ENCODE assay signal across 7 mouse cellular contexts in the genomic region with DNA sequence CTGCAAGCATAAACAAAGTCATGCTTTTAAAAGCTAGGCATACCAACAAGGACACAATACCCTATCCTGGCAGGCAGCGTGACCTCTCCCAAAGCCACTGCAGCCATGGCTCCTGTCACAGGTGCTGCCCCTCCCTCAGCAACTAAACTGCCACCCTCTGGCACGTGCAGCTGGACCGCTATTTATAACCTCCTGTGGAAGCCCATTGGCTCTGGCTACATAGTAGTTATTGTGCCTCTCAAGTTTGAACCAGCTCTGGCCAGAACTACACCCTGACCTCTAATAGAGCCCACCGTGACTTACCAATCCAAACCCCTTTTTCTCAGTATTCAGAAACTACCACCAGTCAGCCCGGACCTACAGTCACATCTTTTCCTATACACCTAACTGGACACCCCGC. TPM values are rescaled to one million over a fixed set of nuclear protein-coding genes. Genes with fewer than 3 reads are reported as not detected.
DNase-seq lines count a peak whose midpoint lies in the region; ATAC-seq and TF ChIP-seq lines count a peak whose summit lies in the region.

No protein-coding gene starts in this region.

- DNase-seq in heart, adult 2 months = peak; percentile 58 to 82
- peak; percentile 83 for DNase-seq in kidney, adult 2 months
- DNase-seq in lung, postnatal 36 days = peak; percentile 11
- DNase-seq in stomach, postnatal 0 days (ENCODE audit: low spot score) = peak; percentile 44
- DNase-seq in right cerebral cortex, postnatal 25 days = no peak

- intact Hi-C loops in heart, adult 2 months (cut with DNase I) = loop anchor here (2.0 to 5.0 kb wide), 2 partner anchors 21 to 54 kb away; a partner anchor contains a TSS

- no peaks in the 10 kb centered on the region for H3K27me3 ChIP-seq in ES-Bruce4 (ENCODE audit: control insufficient read depth, insufficient read depth, low read length, poor library complexity, severe bottlenecking)
- H3K27me3 ChIP-seq in heart, adult 2 months (ENCODE audit: control insufficient read depth, insufficient read depth, low read length) = no peaks in the 10 kb centered on the region
- no peaks in the 10 kb centered on the region for H3K27me3 ChIP-seq in kidney, adult 2 months (replicated peaks; ENCODE audit: control insufficient read depth, insufficient read depth, low read length)
- no peaks in the 10 kb centered on the region for H3K27me3 ChIP-seq in stomach, postnatal 0 days (ENCODE audit: control insufficient read depth, insufficient read depth, low read length)

- peaks cover 8% of the 10 kb centered on the region for H3K36me3 ChIP-seq in ES-Bruce4 (ENCODE audit: control insufficient read depth, insufficient read depth, low read length, poor library complexity, severe bottlenecking)
- H3K36me3 ChIP-seq in heart, adult 2 months (ENCODE audit: control insufficient read depth, insufficient read depth, low read length) = peaks cover 7% of the 10 kb centered on the region
- no peaks in the 10 kb centered on the region for H3K36me3 ChIP-seq in kidney, adult 2 months (ENCODE audit: control insufficient read depth, insufficient read depth, low read length)
- H3K36me3 ChIP-seq in stomach, postnatal 0 days (ENCODE audit: control insufficient read depth, insufficient read depth, low read length) = no peaks in the 10 kb centered on the region

- TF ChIP-seq POLR2A in ES-Bruce4 (IDR thresholded peaks at IDR 0.05; ENCODE audit: insufficient read depth, low read length) = no peak
- TF ChIP-seq POLR2A in heart, adult 2 months (IDR thresholded peaks at IDR 0.05; ENCODE audit: insufficient read depth, low read depth, low read length) = peak; percentile 74
- TF ChIP-seq POLR2A in kidney, adult 2 months (IDR thresholded peaks at IDR 0.05; ENCODE audit: low read depth, low read length) = no peak

- ATAC-seq in stomach, postnatal 0 days (ENCODE audit: low FRiP score, low TSS enrichment) = peak; percentile 21; the same call in 1 of the 2 replicates

- H3K9me3 ChIP-seq in ES-Bruce4 (replicated peaks; ENCODE audit: control insufficient read depth, insufficient read depth, low read length, poor library complexity, severe bottlenecking) = 0 out of 2 replicates have a peak, but pooled peaks cover 3% of the 10 kb centered on the region
- H3K9me3 ChIP-seq in stomach, postnatal 0 days (ENCODE audit: control insufficient read depth, low read length) = no peaks in the 10 kb centered on the region

- H3K4me2 ChIP-seq in stomach, postnatal 0 days (replicated peaks; ENCODE audit: low read depth) = peak overlapping the region; percentile 80

- 12% methylated on average over 6 of the region's 6 CpGs for WGBS in heart, adult 2 months
- 9% methylated on average over 6 of the region's 6 CpGs for WGBS in kidney, adult 2 months
- WGBS in stomach, postnatal 0 days = 6% methylated on average over 6 of the region's 6 CpGs

- H3K79me2 ChIP-seq in heart, adult 2 months (replicated peaks; ENCODE audit: control insufficient read depth, insufficient read depth, low read length) = no peaks in the 10 kb centered on the region

- peaks cover 3% of the 10 kb centered on the region for H3K4me1 ChIP-seq in ES-Bruce4 (ENCODE audit: control insufficient read depth, insufficient read depth, low read length)
- no peaks in the 10 kb centered on the region for H3K4me1 ChIP-seq in brown adipose tissue, adult 24 weeks (ENCODE audit: control insufficient read depth, insufficient read depth, insufficient read length, low read length)
- H3K4me1 ChIP-seq in heart, adult 2 months (ENCODE audit: control insufficient read depth, insufficient read depth, low read length) = peaks cover 1% of the 10 kb centered on the region; the same call in 1 of the 2 replicates
- peaks cover 7% of the 10 kb centered on the region; the same call in 1 of the 2 replicates for H3K4me1 ChIP-seq in kidney, adult 2 months (ENCODE audit: control insufficient read depth, insufficient read depth, low read length)
- no peaks in the 10 kb centered on the region for H3K4me1 ChIP-seq in stomach, postnatal 0 days (replicated peaks; ENCODE audit: control insufficient read depth, insufficient read depth)

- TF ChIP-seq EP300 in ES-Bruce4 (IDR thresholded peaks at IDR 0.05; ENCODE audit: insufficient read depth, low read depth, low read length) = 0 out of 2 replicates have a peak, but pooled peaks have one; percentile 79
- peak; percentile 92 for TF ChIP-seq EP300 in heart, adult 2 months (IDR thresholded peaks at IDR 0.05; ENCODE audit: insufficient read depth, low read depth, low read length)
- TF ChIP-seq EP300 in stomach, postnatal 0 days (optimal IDR thresholded peaks at IDR 0.05) = no peak

- H3K9ac ChIP-seq in ES-Bruce4 (ENCODE audit: low read depth, poor library complexity, severe bottlenecking) = peak overlapping the region; percentile 50
- peak overlapping the region; percentile 76 for H3K9ac ChIP-seq in heart, adult 2 months (ENCODE audit: low read depth, low read length)
- peak overlapping the region; percentile 85; the same call in 1 of the 2 replicates for H3K9ac ChIP-seq in stomach, postnatal 0 days (ENCODE audit: low read length)

- H3K27ac ChIP-seq in ES-Bruce4 (ENCODE audit: insufficient read depth, low read length) = no peak overlapping the region
- no peak overlapping the region for H3K27ac ChIP-seq in brown adipose tissue, adult 24 weeks (replicated peaks; ENCODE audit: low read depth, low read length)
- H3K27ac ChIP-seq in heart, adult 2 months = peak overlapping the region; percentile 96
- peak overlapping the region; percentile 85 for H3K27ac ChIP-seq in kidney, adult 2 months (ENCODE audit: insufficient read depth, low read depth, low read length)
- H3K27ac ChIP-seq in stomach, postnatal 0 days (replicated peaks) = no peak overlapping the region

- H3K4me3 ChIP-seq in ES-Bruce4 (ENCODE audit: low read depth, low read length) = peak overlapping the region; percentile 62
- peak overlapping the region; percentile 97 for H3K4me3 ChIP-seq in brown adipose tissue, adult 24 weeks (ENCODE audit: insufficient read depth, low read depth, low read length)
- H3K4me3 ChIP-seq in heart, adult 2 months = peak overlapping the region; percentile 85
- H3K4me3 ChIP-seq in kidney, adult 2 months (ENCODE audit: insufficient read depth, low read depth, low read length) = peak overlapping the region; percentile 96
- H3K4me3 ChIP-seq in stomach, postnatal 0 days (ENCODE audit: low read depth, low read length) = peak overlapping the region; percentile 76

- TF ChIP-seq CTCF in ES-Bruce4 (IDR thresholded peaks at IDR 0.05; ENCODE audit: low read depth, low read length) = no peak
- TF ChIP-seq CTCF in heart, adult 2 months (IDR thresholded peaks at IDR 0.05) = no peak
- TF ChIP-seq CTCF in kidney, adult 2 months (conservative IDR thresholded peaks at IDR 0.05; ENCODE audit: insufficient read depth, insufficient read length, low read depth, low read length) = no peak
- TF ChIP-seq CTCF in stomach, postnatal 0 days (IDR thresholded peaks at IDR 0.05; ENCODE audit: low read depth) = no peak

RNA-seq across cellular contexts. Expression of a gene that starts 20.4 kb away (rescaled TPM):
- 132 and 162 TPM in 2 replicates for polyA plus RNA-seq in ES-Bruce4 (2011; ENCODE audit: insufficient read depth, insufficient read length, low read depth, missing spikeins)
- polyA plus RNA-seq in brown adipose tissue, adult 24 weeks (2012; ENCODE audit: insufficient read depth, insufficient read length, missing spikeins) = 63.2 and 65.8 TPM in 2 replicates
- total RNA-seq in heart, adult 2 months (2021) = 100 to 1,000 TPM; 105 to 131 TPM
- 30.3 and 56.6 TPM in 2 replicates for polyA plus RNA-seq in heart, adult 2 months (2012; rRNA removed)
- polyA plus RNA-seq in kidney, adult 2 months (2012; rRNA removed) = 19.8 and 23.9 TPM in 2 replicates
- polyA plus RNA-seq in stomach, postnatal 0 days (2015; fragmentation: Nextera tagmentation; extraction: Ambion mirVana) = 41.8 and 47.1 TPM in 2 replicates

RNA-seq across cellular contexts. Expression of a gene that starts 54.5 kb away (rescaled TPM):
- 69.1 and 79.3 TPM in 2 replicates for polyA plus RNA-seq in ES-Bruce4 (2011; ENCODE audit: insufficient read depth, insufficient read length, low read depth, missing spikeins)
- polyA plus RNA-seq in brown adipose tissue, adult 24 weeks (2012; ENCODE audit: insufficient read depth, insufficient read length, missing spikeins) = 11.7 and 17.3 TPM in 2 replicates
- total RNA-seq in heart, adult 2 months (2021) = 1 to 10 TPM; 7.0 to 7.7 TPM
- polyA plus RNA-seq in heart, adult 2 months (2012; rRNA removed) = 15.4 and 15.5 TPM in 2 replicates
- 22.3 and 23.3 TPM in 2 replicates for polyA plus RNA-seq in kidney, adult 2 months (2012; rRNA removed)
- 24.1 and 24.4 TPM in 2 replicates for polyA plus RNA-seq in stomach, postnatal 0 days (2015; fragmentation: Nextera tagmentation; extraction: Ambion mirVana)

Comparison
In these comparisons a context has a peak if more than half of its experiments do, and no peak if none do; other contexts are left out.
1. H3K27ac ChIP-seq: peak in heart, adult 2 months (single experiment) and kidney, adult 2 months (single experiment); none in ES-Bruce4 (single experiment), brown adipose tissue, adult 24 weeks (single experiment) and stomach, postnatal 0 days (single experiment).
2. Peak in every context shown above with its lines, with median percentiles within 50 percentile points of each other: H3K4me3 ChIP-seq and H3K9ac ChIP-seq.